ENCODE assay signal across 10 mouse cellular contexts in the genomic region with DNA sequence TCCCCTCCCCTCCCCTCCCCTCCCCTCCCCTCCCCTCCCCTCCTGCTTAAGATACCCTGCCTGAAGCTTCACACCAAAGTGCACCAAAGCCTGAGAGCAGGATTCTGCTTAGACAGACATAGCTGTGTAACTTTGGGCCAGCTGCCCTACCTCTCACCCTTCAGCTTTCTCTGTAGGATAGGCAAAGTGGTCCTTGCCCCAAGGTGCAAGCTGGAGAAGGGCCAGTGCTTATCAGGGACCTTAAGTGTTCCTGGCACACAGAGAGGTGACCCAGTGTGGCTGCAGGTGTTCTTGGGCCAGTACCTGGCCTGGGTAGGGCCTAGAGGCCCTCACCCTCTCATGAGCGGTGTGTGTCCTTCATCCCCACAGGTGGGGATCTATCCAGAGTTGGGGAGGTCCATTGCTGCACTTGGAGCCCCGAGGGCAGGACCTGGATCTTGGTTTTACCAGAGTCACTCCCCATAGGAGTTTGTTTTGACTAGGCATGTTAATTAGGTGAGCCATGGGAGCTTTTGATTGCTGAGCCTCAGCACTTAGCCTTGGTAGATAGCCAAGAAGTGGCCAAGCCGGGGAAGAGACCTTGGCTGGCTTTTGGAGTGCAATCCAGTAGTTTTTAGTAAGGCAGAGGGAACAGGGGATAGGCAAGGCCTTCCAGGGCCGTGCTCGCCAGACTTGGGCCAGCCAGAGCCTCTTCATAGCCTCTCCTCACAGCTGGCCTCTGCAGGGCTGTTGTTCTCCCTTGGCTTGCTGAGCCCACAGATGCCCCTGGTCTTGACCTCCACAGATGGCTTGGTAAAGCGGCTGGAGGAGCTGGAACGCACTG. TPM values are rescaled to one million over a fixed set of nuclear protein-coding genes. Genes with fewer than 3 reads are reported as not detected.
DNase-seq lines count a peak whose midpoint lies in the region; ATAC-seq and TF ChIP-seq lines count a peak whose summit lies in the region.
"Had no signal": no experiment of that assay in that cellular context is flagged by ENCODE, and none has a peak within 500 bp of the region (broad histone marks: within the 10 kb centered on the region; RNA-seq: fewer than 3 reads in every experiment).

No protein-coding gene starts in this region.

- H3K9me3 ChIP-seq in embryonic facial prominence, embryonic 15.5 days (replicated peaks) = no peaks in the 10 kb centered on the region
- no peaks in the 10 kb centered on the region for H3K9me3 ChIP-seq in limb, embryonic 13.5 days
- H3K9me3 ChIP-seq: liver, embryonic 13.5 days had no signal

- peak; percentile 39 to 46 for DNase-seq in heart, adult 2 months
- no peak for DNase-seq in heart, postnatal 25 days (ENCODE audit: low spot score)
- peak; percentile 93 for DNase-seq in adipocyte (ENCODE audit: low spot score)
- DNase-seq in natural killer cell, adult 2 months (ENCODE audit: low spot score in 2 of 2) = no peak
- no peak for DNase-seq in frontal cortex, postnatal 14 days (ENCODE audit: low spot score in 2 of 2)
- DNase-seq: liver, embryonic 13.5 days; thymus, postnatal 36 days had no signal

- TF ChIP-seq POLR2A in heart, adult 2 months (IDR thresholded peaks at IDR 0.05; ENCODE audit: insufficient read depth, low read depth, low read length) = no peak

- no peak for TF ChIP-seq EP300 in heart, adult 2 months (IDR thresholded peaks at IDR 0.05; ENCODE audit: insufficient read depth, low read depth, low read length)

- WGBS in heart, adult 2 months = 62% methylated on average over 7 of the region's 7 CpGs
- WGBS in embryonic facial prominence, embryonic 15.5 days = 75% methylated on average over 7 of the region's 7 CpGs
- 73% methylated on average over 7 of the region's 7 CpGs for WGBS in limb, embryonic 13.5 days

- no peak overlapping the region for H3K4me2 ChIP-seq in embryonic facial prominence, embryonic 15.5 days (replicated peaks)
- H3K4me2 ChIP-seq in limb, embryonic 13.5 days (replicated peaks) = no peak overlapping the region
- H3K4me2 ChIP-seq: liver, embryonic 13.5 days had no signal

- H3K27me3 ChIP-seq in heart, adult 2 months (ENCODE audit: control insufficient read depth, insufficient read depth, low read length) = no peaks in the 10 kb centered on the region
- no peaks in the 10 kb centered on the region for H3K27me3 ChIP-seq in embryonic facial prominence, embryonic 15.5 days
- no peaks in the 10 kb centered on the region for H3K27me3 ChIP-seq in limb, embryonic 13.5 days
- H3K27me3 ChIP-seq: liver, embryonic 13.5 days had no signal

- H3K4me3 ChIP-seq in heart, adult 2 months = no peak overlapping the region
- H3K4me3 ChIP-seq in embryonic facial prominence, embryonic 15.5 days (replicated peaks) = no peak overlapping the region
- H3K4me3 ChIP-seq in limb, embryonic 13.5 days = no peak overlapping the region
- H3K4me3 ChIP-seq: liver, embryonic 13.5 days had no signal

- H3K27ac ChIP-seq in heart, adult 2 months = peak overlapping the region; percentile 81
- H3K27ac ChIP-seq in embryonic facial prominence, embryonic 15.5 days (replicated peaks) = peak overlapping the region; percentile 48
- H3K27ac ChIP-seq in limb, embryonic 13.5 days = peak overlapping the region; percentile 33; the same call in 1 of the 2 replicates
- H3K27ac ChIP-seq: liver, embryonic 13.5 days had no signal

- intact Hi-C loops in heart, adult 2 months (cut with DNase I) = loop anchor here (5.0 to 10.0 kb wide), 3 partner anchors 83 to 361 kb away; a partner anchor contains a TSS
- intact Hi-C loops in heart, postnatal 25 days (cut with DNase I) = loop anchor here (5.0 kb wide), 2 partner anchors 88 to 133 kb away; no protein-coding TSS in a partner anchor

- H3K9ac ChIP-seq in heart, adult 2 months (ENCODE audit: low read depth, low read length) = no peak overlapping the region
- no peak overlapping the region for H3K9ac ChIP-seq in embryonic facial prominence, embryonic 15.5 days
- H3K9ac ChIP-seq in limb, embryonic 13.5 days = peak overlapping the region; percentile 48
- H3K9ac ChIP-seq: liver, embryonic 13.5 days had no signal

- no peak for TF ChIP-seq CTCF in heart, adult 2 months (IDR thresholded peaks at IDR 0.05)

- peaks cover 2% of the 10 kb centered on the region for H3K4me1 ChIP-seq in heart, adult 2 months (ENCODE audit: control insufficient read depth, insufficient read depth, low read length)
- peaks cover 12% of the 10 kb centered on the region for H3K4me1 ChIP-seq in embryonic facial prominence, embryonic 15.5 days
- H3K4me1 ChIP-seq in limb, embryonic 13.5 days = peaks cover 11% of the 10 kb centered on the region

- H3K36me3 ChIP-seq in heart, adult 2 months (ENCODE audit: control insufficient read depth, insufficient read depth, low read length) = no peaks in the 10 kb centered on the region
- H3K36me3 ChIP-seq in embryonic facial prominence, embryonic 15.5 days = peaks cover 77% of the 10 kb centered on the region
- H3K36me3 ChIP-seq in limb, embryonic 13.5 days = peaks cover 76% of the 10 kb centered on the region

- no peaks in the 10 kb centered on the region for H3K79me2 ChIP-seq in heart, adult 2 months (replicated peaks; ENCODE audit: control insufficient read depth, insufficient read depth, low read length)

- ATAC-seq in embryonic facial prominence, embryonic 15.5 days (ENCODE audit: insufficient number of reproducible peaks, low FRiP score, low TSS enrichment, low read depth) = no peak
- no peak for ATAC-seq in limb, embryonic 13.5 days (ENCODE audit: low FRiP score, low read depth)
- ATAC-seq in megakaryocyte, adult 5-6 weeks (ENCODE audit: poor library complexity, severe bottlenecking) = no peak

RNA-seq across cellular contexts. Expression of a gene that starts 10.3 kb away (rescaled TPM):
- under 1 TPM; 0.16 to 0.39 TPM for total RNA-seq in heart, adult 2 months (2021)
- polyA plus RNA-seq in heart, adult 2 months (2012; rRNA removed) = 0.12 and 0.57 TPM in 2 replicates
- total RNA-seq in heart, postnatal 25 days (2021) = under 1 TPM; 0.23 to 0.39 TPM
- polyA plus RNA-seq in embryonic facial prominence, embryonic 15.5 days (2015; fragmentation: Nextera tagmentation; extraction: Ambion mirVana) = 0.35 and 0.58 TPM in 2 replicates
- 0.33 and 0.59 TPM in 2 replicates for polyA plus RNA-seq in limb, embryonic 13.5 days (2015; fragmentation: Nextera tagmentation; extraction: Ambion mirVana)
- total RNA-seq in megakaryocyte, adult 5-6 weeks (2015) = not detected in 2 replicates
- not detected in 2 replicates for total RNA-seq in megakaryocyte, adult 5-6 weeks (2017)
- polyA plus RNA-seq: liver, embryonic 13.5 days had no signal

RNA-seq across cellular contexts. Expression of a gene that starts 15.1 kb away (rescaled TPM):
- total RNA-seq in heart, adult 2 months (2021) = 1 to 10 TPM in 1 of 2 experiments, under 1 TPM in 1; 0.61 to 1.4 TPM
- polyA plus RNA-seq in heart, adult 2 months (2012; rRNA removed) = 0.39 and 0.59 TPM in 2 replicates
- total RNA-seq in heart, postnatal 25 days (2021) = under 1 TPM; 0.55 to 0.73 TPM
- polyA plus RNA-seq in embryonic facial prominence, embryonic 15.5 days (2015; fragmentation: Nextera tagmentation; extraction: Ambion mirVana) = 0.94 and 1.3 TPM in 2 replicates
- polyA plus RNA-seq in limb, embryonic 13.5 days (2015; fragmentation: Nextera tagmentation; extraction: Ambion mirVana) = 1.3 and 1.4 TPM in 2 replicates
- 0.16 and 0.20 TPM in 2 replicates for total RNA-seq in megakaryocyte, adult 5-6 weeks (2015)
- not detected in 2 replicates for total RNA-seq in megakaryocyte, adult 5-6 weeks (2017)
- polyA plus RNA-seq: liver, embryonic 13.5 days had no signal

RNA-seq across cellular contexts. Expression of a gene that starts 15.3 kb away (rescaled TPM):
- 10 to 100 TPM; 21.3 to 24.0 TPM for total RNA-seq in heart, adult 2 months (2021)
- 27.7 and 35.5 TPM in 2 replicates for polyA plus RNA-seq in heart, adult 2 months (2012; rRNA removed)
- 10 to 100 TPM; 21.5 to 22.3 TPM for total RNA-seq in heart, postnatal 25 days (2021)
- polyA plus RNA-seq in embryonic facial prominence, embryonic 15.5 days (2015; fragmentation: Nextera tagmentation; extraction: Ambion mirVana) = 46.2 and 50.4 TPM in 2 replicates
- polyA plus RNA-seq in limb, embryonic 13.5 days (2015; fragmentation: Nextera tagmentation; extraction: Ambion mirVana) = 52.7 and 57.4 TPM in 2 replicates
- total RNA-seq in megakaryocyte, adult 5-6 weeks (2015) = 2.8 and 3.0 TPM in 2 replicates
- 4.5 and 5.1 TPM in 2 replicates for total RNA-seq in megakaryocyte, adult 5-6 weeks (2017)

RNA-seq across cellular contexts. Expression of a gene that starts 41.1 kb away (rescaled TPM):
- total RNA-seq in heart, adult 2 months (2021) = under 1 TPM; 0.78 to 0.84 TPM
- polyA plus RNA-seq in heart, adult 2 months (2012; rRNA removed) = 0.70 and 2.9 TPM in 2 replicates
- total RNA-seq in heart, postnatal 25 days (2021) = 1 to 10 TPM in 1 of 2 experiments, under 1 TPM in 1; 0.78 to 2.4 TPM
- 16.1 and 18.5 TPM in 2 replicates for polyA plus RNA-seq in embryonic facial prominence, embryonic 15.5 days (2015; fragmentation: Nextera tagmentation; extraction: Ambion mirVana)
- polyA plus RNA-seq in limb, embryonic 13.5 days (2015; fragmentation: Nextera tagmentation; extraction: Ambion mirVana) = 8.8 and 11.7 TPM in 2 replicates
- not detected in 2 replicates for total RNA-seq in megakaryocyte, adult 5-6 weeks (2015)
- not detected in 2 replicates for total RNA-seq in megakaryocyte, adult 5-6 weeks (2017)

Comparison
In these comparisons a context has a peak if more than half of its experiments do, and no peak if none do; other contexts are left out.
1. DNase-seq: peak in heart, adult 2 months (2 of 2) and adipocyte (single experiment); none in heart, postnatal 25 days (single experiment), natural killer cell, adult 2 months (0 of 2) and frontal cortex, postnatal 14 days (0 of 2).
2. Peak in every context shown above with its lines, with median percentiles within 50 percentile points of each other: H3K27ac ChIP-seq.